Mouse (Mus musculus) heart, embryonic 13.5 days (tissue): Measurements from ENCODE around the gene Tmem171. TPM values are rescaled to one million over a fixed set of nuclear protein-coding genes. Genes with fewer than 3 reads are reported as not detected.

ENCODE experiments used
- ATAC-seq: fragments of 200-750 bp; cut with Nextera tagmentation; 2 replicates; pipeline ENCODE4 v1.8.0; 2017; ENCODE audit warnings: moderate TSS enrichment; ENCODE audit not compliant: insufficient number of reproducible peaks, low FRiP score, low TSS enrichment; ENCODE audit errors: extremely low read depth
- H3K27ac ChIP-seq: fragments of 300-500 bp; sonication (generic); replicated peaks from 2 replicates; pipeline ENCODE4 v1.5.1; 2015; ENCODE audit warnings: moderate library complexity, mild to moderate bottlenecking, inconsistent platforms
- H3K27me3 ChIP-seq: fragments of 300-500 bp; sonication (generic); replicated peaks from 2 replicates; pipeline ENCODE4 v1.6.1; 2015; ENCODE audit warnings: mild to moderate bottlenecking, inconsistent platforms
- H3K36me3 ChIP-seq: fragments of 300-500 bp; sonication (generic); 2 replicates; pipeline ENCODE4 v1.6.1; 2015; ENCODE audit warnings: mild to moderate bottlenecking, inconsistent platforms
- H3K4me1 ChIP-seq: fragments of 300-500 bp; sonication (generic); 2 replicates; pipeline ENCODE4 v1.6.1; 2015; ENCODE audit warnings: inconsistent platforms
- H3K4me2 ChIP-seq: fragments of 300-500 bp; sonication (generic); 2 replicates; pipeline ENCODE4 v1.6.1; 2015; ENCODE audit warnings: inconsistent platforms, mild to moderate bottlenecking, moderate library complexity
- H3K4me3 ChIP-seq: fragments of 300-500 bp; sonication (generic); 2 replicates; pipeline ENCODE4 v1.5.1; 2015; ENCODE audit warnings: moderate library complexity, mild to moderate bottlenecking, inconsistent platforms
- H3K9ac ChIP-seq: fragments of 300-500 bp; sonication (generic); 2 replicates; pipeline ENCODE4 v1.6.1; 2015; ENCODE audit warnings: inconsistent platforms, mild to moderate bottlenecking, moderate library complexity
- H3K9me3 ChIP-seq: fragments of 300-500 bp; sonication (generic); 2 replicates; pipeline ENCODE4 v1.6.1; 2016; ENCODE audit warnings: inconsistent platforms
- WGBS: fragments of 180-500 bp; shearing (Covaris S2); methylation state at CpG from one replicate; pipeline ENCODE4 v1.1.7; 2015; ENCODE audit warnings: mixed read lengths; 5-methylcytosine and 5-hydroxymethylcytosine counted together
- polyA plus RNA-seq: library from polyadenylated mRNA; unstranded; fragments of >200 nt; fragmentation: Nextera tagmentation; extraction: Ambion mirVana; gene quantifications from 2 replicates; pipeline ENCODE4 v1.2.1, GENCODE M21; 2015

Tmem171 gene
- polyA plus RNA-seq, 1 experiment from 2014 or later: 1.2 TPM

DNA sequence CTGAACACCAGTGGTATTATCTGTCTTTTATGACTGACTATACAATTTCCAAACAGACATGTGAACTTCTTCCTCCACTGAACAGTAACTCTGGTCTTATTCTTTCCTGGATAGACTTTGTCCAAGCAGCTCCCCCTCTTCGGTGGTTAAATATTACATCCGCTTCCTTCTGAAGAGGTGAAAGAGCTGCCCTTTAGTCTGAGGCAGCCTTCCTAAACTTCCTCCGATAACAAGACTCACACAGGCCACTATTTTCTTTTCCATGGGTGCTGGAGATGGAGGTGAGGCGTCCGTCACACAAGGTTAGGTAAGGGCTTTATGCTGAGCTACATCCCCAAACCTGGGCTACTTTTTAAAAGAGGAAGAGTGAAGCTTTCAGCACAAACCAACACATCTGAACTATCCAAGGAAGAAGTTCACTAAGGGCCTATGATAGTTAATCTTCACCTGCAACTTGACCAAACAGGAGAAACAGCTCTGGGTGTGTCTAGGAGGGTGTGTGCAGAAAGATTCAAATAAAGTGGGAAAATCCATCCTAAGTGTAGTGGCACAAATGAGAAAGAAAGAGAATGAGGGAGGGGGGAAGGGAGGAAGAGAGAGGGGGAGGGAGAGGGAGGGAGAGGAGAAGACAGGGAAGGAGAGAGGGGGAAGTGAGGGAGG, 56.0 kb downstream of the Tmem171 start:
- Histone ChIP-seq H3K27ac (no peak overlapping the region), H3K36me3 (no peaks in the 10 kb centered on the region), H3K4me1 (peaks cover 21% of the 10 kb centered on the region), H3K27me3 (peaks cover 26% of the 10 kb centered on the region), H3K4me3 (no peak overlapping the region), H3K9ac (no peak overlapping the region), H3K4me2 (no peak overlapping the region), H3K9me3 (peaks cover 6% of the 10 kb centered on the region; the same call in 1 of the 2 replicates)
- WGBS: 73% methylated on average over 5 of the region's 5 CpGs
- ATAC-seq: no peak

DNA sequence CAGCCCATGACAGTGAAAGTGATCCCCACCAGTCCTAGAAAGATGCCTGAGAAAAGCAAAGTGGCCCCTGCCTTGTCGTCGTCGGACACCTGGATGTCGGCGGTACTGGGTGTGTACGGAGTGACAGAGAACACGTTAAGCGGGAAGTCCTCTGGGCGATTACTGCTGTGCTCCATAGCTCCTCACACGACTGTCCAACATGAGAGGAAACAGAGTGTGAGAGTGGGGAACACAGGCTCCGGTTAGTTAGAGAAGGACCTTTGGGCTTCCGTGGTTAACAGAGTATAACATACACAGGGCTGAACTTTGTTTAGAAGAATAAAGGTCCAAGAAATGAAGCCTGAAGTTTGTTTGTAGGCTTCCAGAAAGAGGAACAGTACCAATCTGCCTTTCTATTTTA, 57.5 kb downstream of the Tmem171 start, which contains the start of gene Tmem174:
Gene Tmem174, minus strand, starts transcription at position 266 of the 400 bp plus-strand sequence.
- no peak for ATAC-seq
- 73% methylated on average over 12 of the region's 12 CpGs for WGBS
- Histone ChIP-seq H3K36me3 (no peaks in the 10 kb centered on the region), H3K4me2 (peak within 1 kb of the TSS; percentile 61), H3K27me3 (peaks cover 26% of the 10 kb centered on the region), H3K4me1 (peaks cover 23% of the 10 kb centered on the region), H3K9ac (0 out of 2 replicates have a peak within 1 kb of the TSS, but pooled peaks have one; percentile 19), H3K9me3 (peaks cover 6% of the 10 kb centered on the region; the same call in 1 of the 2 replicates), H3K27ac (no peak within 1 kb of the TSS), H3K4me3 (peak within 1 kb of the TSS; percentile 33)

GRCm38 (mm10) chr13:98636571-98636970, 58.1 kb downstream of the Tmem171 start:
- WGBS: 53% methylated on average over 18 of the region's 18 CpGs
- H3K9ac ChIP-seq: 0 out of 2 replicates have a peak overlapping the region, but pooled peaks have one; percentile 19
- peaks cover 23% of the 10 kb centered on the region for H3K4me1 ChIP-seq
- H3K4me2 ChIP-seq: peak overlapping the region; percentile 61
- peaks cover 6% of the 10 kb centered on the region; the same call in 1 of the 2 replicates for H3K9me3 ChIP-seq
- no peaks in the 10 kb centered on the region for H3K36me3 ChIP-seq
- no peak overlapping the region for H3K27ac ChIP-seq
- H3K27me3 ChIP-seq: peaks cover 26% of the 10 kb centered on the region
- peak overlapping the region; percentile 33 for H3K4me3 ChIP-seq
- no peak for ATAC-seq

Other genes with a start within 250 kb of the Tmem171 start
- 0.36 and 0.97 TPM in 2 replicates for gene Gm10320, start 202.8 kb downstream of the Tmem171 start, polyA plus RNA-seq
- not detected in 2 replicates for gene Tmem174, start 57.4 kb downstream of the Tmem171 start, polyA plus RNA-seq
- gene Fcho2, start 120.6 kb upstream of the Tmem171 start, polyA plus RNA-seq: 23.0 and 26.3 TPM in 2 replicates
- 36.9 and 39.6 TPM in 2 replicates for gene Tnpo1, start 231.6 kb upstream of the Tmem171 start, polyA plus RNA-seq